Mouse (Mus musculus): ENCODE measurements at regions not wholly inside any gene's neighbourhood (a gene's known extent, or its start where the extent isn't known, plus 50 kb on each side); places are given as distances from the start of the nearest gene placed in this dataset.

DNA sequence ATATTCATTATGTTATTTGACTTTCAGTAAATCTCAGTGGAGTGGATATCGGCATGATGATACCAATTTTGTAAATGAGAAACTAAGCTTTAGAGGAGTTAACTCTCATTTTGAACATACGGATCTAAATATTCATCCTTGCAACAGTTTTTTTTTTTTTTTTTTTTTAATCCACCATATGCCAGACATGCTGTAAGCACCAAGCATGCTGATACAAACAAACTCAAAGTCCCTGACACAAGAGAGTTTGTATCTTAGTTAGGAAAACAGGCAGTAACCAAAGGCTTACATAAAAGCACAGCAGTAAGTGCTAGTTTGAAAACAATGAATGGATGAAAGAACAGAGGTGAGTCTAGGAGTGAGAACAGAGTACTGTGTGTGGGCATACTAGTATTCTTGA lies 369.8 kb upstream of the Ptprd start:
- no peak for TF ChIP-seq CTCF (IDR thresholded peaks at IDR 0.05; ENCODE audit: extremely low read depth, insufficient read depth, low read length)
- TF ChIP-seq POLR2A (IDR thresholded peaks at IDR 0.05; ENCODE audit: extremely low read depth, insufficient read depth, low read length), result no peak
